ENCODE assay signal across 9 mouse cellular contexts in the genomic region with DNA sequence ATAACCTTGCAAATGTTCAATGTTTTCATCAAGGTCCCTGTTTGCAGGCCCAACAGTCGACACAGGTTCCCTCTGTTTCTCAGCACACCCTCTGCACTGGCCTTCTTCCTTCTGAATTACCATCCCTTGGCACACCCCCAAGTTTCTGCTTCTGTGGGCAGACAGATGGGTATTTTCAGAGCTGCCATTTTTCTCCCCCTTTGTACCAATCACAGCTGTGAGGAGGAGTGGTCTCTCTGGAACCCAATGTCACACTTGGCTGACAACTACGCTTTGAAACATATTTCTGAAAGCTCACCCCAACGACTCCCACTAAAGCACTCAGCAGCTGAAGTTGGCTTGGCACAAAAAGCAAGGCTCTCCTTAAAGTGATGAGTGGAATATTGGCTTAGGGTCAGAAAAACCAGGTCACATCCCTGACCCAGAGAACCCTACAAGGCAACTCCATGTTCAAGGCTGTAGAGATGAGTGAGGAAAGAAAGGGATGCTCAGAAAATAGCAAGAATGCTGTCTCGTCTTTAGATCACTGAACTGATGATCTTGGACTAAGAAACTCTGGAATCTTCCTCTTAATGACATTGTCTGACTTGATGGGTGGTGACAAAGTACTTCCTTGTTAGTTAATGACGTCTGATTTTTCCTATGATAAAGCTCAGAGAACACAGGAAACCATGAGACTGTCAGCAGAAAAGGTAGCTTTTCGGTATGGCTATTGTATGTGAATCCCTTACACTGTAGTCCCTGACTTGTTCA. TPM values are rescaled to one million over a fixed set of nuclear protein-coding genes. Genes with fewer than 3 reads are reported as not detected.
DNase-seq lines count a peak whose midpoint lies in the region; ATAC-seq and TF ChIP-seq lines count a peak whose summit lies in the region.
"Had no signal": no experiment of that assay in that cellular context is flagged by ENCODE, and none has a peak within 500 bp of the region (broad histone marks: within the 10 kb centered on the region; RNA-seq: fewer than 3 reads in every experiment).

No protein-coding gene starts in this region.

- no peak for TF ChIP-seq CTCF in heart, adult 2 months (IDR thresholded peaks at IDR 0.05)
- TF ChIP-seq CTCF in liver, postnatal 0 days (IDR thresholded peaks at IDR 0.05; ENCODE audit: low read depth) = no peak

- no peak overlapping the region for H3K4me3 ChIP-seq in heart, adult 2 months
- H3K4me3 ChIP-seq in neural tube, embryonic 13.5 days = no peak overlapping the region
- no peak overlapping the region for H3K4me3 ChIP-seq in liver, postnatal 0 days (ENCODE audit: low read depth, low read length)
- H3K4me3 ChIP-seq: heart, embryonic 15.5 days had no signal

- no peak for TF ChIP-seq EP300 in heart, adult 2 months (IDR thresholded peaks at IDR 0.05; ENCODE audit: insufficient read depth, low read depth, low read length)
- TF ChIP-seq EP300 in liver, postnatal 0 days (IDR thresholded peaks at IDR 0.05; ENCODE audit: low read depth) = no peak

- H3K27ac ChIP-seq in heart, adult 2 months = no peak overlapping the region
- H3K27ac ChIP-seq in neural tube, embryonic 13.5 days (replicated peaks) = no peak overlapping the region
- no peak overlapping the region for H3K27ac ChIP-seq in liver, postnatal 0 days (ENCODE audit: low read depth)
- H3K27ac ChIP-seq: heart, embryonic 15.5 days had no signal

- H3K27me3 ChIP-seq in heart, adult 2 months (ENCODE audit: control insufficient read depth, insufficient read depth, low read length) = no peaks in the 10 kb centered on the region
- H3K27me3 ChIP-seq in neural tube, embryonic 13.5 days = no peaks in the 10 kb centered on the region
- H3K27me3 ChIP-seq in liver, postnatal 0 days (ENCODE audit: insufficient read depth, low read length) = no peaks in the 10 kb centered on the region
- H3K27me3 ChIP-seq: heart, embryonic 15.5 days had no signal

- intact Hi-C loops in heart, adult 2 months (cut with DNase I) = no loop called here
- intact Hi-C loops in gastrocnemius, postnatal 36 days (cut with DNase I) = no loop called here

- no peaks in the 10 kb centered on the region; the same call in 1 of the 2 replicates for H3K4me1 ChIP-seq in heart, adult 2 months (ENCODE audit: control insufficient read depth, insufficient read depth, low read length)
- H3K4me1 ChIP-seq in neural tube, embryonic 13.5 days (replicated peaks) = peaks cover 6% of the 10 kb centered on the region
- no peaks in the 10 kb centered on the region for H3K4me1 ChIP-seq in liver, postnatal 0 days (ENCODE audit: insufficient read depth)
- H3K4me1 ChIP-seq: heart, embryonic 15.5 days had no signal

- peak; percentile 9 for DNase-seq in heart, postnatal 4 days
- DNase-seq in heart, adult 2 months = no peak
- peak; percentile 29 for DNase-seq in adrenal gland, postnatal 14 days
- peak; percentile 68 for DNase-seq in layer of hippocampus, adult 11-12 months (ENCODE audit: low spot score)
- DNase-seq in gastrocnemius, postnatal 36 days = no peak
- DNase-seq in liver, postnatal 0 days = no peak
- no peak for DNase-seq in embryo, embryonic 10 days (ENCODE audit: low spot score)

- no peak for TF ChIP-seq POLR2A in heart, adult 2 months (IDR thresholded peaks at IDR 0.05; ENCODE audit: insufficient read depth, low read depth, low read length)

- no peaks in the 10 kb centered on the region for H3K9me3 ChIP-seq in neural tube, embryonic 13.5 days
- H3K9me3 ChIP-seq in liver, postnatal 0 days (ENCODE audit: low read length) = no peaks in the 10 kb centered on the region
- H3K9me3 ChIP-seq: heart, embryonic 15.5 days had no signal

- H3K36me3 ChIP-seq in heart, adult 2 months (ENCODE audit: control insufficient read depth, insufficient read depth, low read length) = no peaks in the 10 kb centered on the region
- H3K36me3 ChIP-seq in neural tube, embryonic 13.5 days = no peaks in the 10 kb centered on the region
- H3K36me3 ChIP-seq in liver, postnatal 0 days (replicated peaks; ENCODE audit: insufficient read depth, low read length) = no peaks in the 10 kb centered on the region
- H3K36me3 ChIP-seq: heart, embryonic 15.5 days had no signal

- WGBS in heart, adult 2 months = 45% methylated on average over 6 of the region's 6 CpGs
- WGBS in neural tube, embryonic 13.5 days = 64% methylated on average over 6 of the region's 6 CpGs
- 52% methylated on average over 6 of the region's 6 CpGs for WGBS in liver, postnatal 0 days (ENCODE audit: insufficient replicate concordance)

- peak; percentile 89 for ATAC-seq in neural tube, embryonic 13.5 days (ENCODE audit: low read depth)
- no peak for ATAC-seq in liver, postnatal 0 days

- no peak overlapping the region for H3K4me2 ChIP-seq in neural tube, embryonic 13.5 days
- H3K4me2 ChIP-seq in liver, postnatal 0 days (ENCODE audit: low read depth, low read length) = no peak overlapping the region
- H3K4me2 ChIP-seq: heart, embryonic 15.5 days had no signal

- H3K9ac ChIP-seq in heart, adult 2 months (ENCODE audit: low read depth, low read length) = no peak overlapping the region
- no peak overlapping the region for H3K9ac ChIP-seq in neural tube, embryonic 13.5 days
- H3K9ac ChIP-seq in liver, postnatal 0 days (replicated peaks) = no peak overlapping the region
- H3K9ac ChIP-seq: heart, embryonic 15.5 days had no signal

- H3K79me2 ChIP-seq in heart, adult 2 months (replicated peaks; ENCODE audit: control insufficient read depth, insufficient read depth, low read length) = no peaks in the 10 kb centered on the region

RNA-seq across cellular contexts. Expression of a gene that starts 31.7 kb away (rescaled TPM):
- 1 to 10 TPM; 3.2 to 4.2 TPM for total RNA-seq in heart, postnatal 4 days (2021)
- total RNA-seq in heart, adult 2 months (2021) = 1 to 10 TPM; 1.0 to 1.4 TPM
- 0.51 and 0.88 TPM in 2 replicates for polyA plus RNA-seq in heart, adult 2 months (2012; rRNA removed)
- 2.1 and 2.7 TPM in 2 replicates for total RNA-seq in adrenal gland, postnatal 14 days (2021)
- 8.2 and 9.7 TPM in 2 replicates for polyA plus RNA-seq in neural tube, embryonic 13.5 days (2015; fragmentation: Nextera tagmentation; extraction: Ambion mirVana)
- under 1 TPM; 0.36 to 0.79 TPM for total RNA-seq in gastrocnemius, postnatal 36 days (2021)
- polyA plus RNA-seq in liver, postnatal 0 days (2015; fragmentation: Nextera tagmentation; extraction: Ambion mirVana) = 0.13 and 0.19 TPM in 2 replicates

Comparison
In these comparisons a context has a peak if more than half of its experiments do, and no peak if none do; other contexts are left out.
1. DNase-seq: peak in heart, postnatal 4 days (single experiment), adrenal gland, postnatal 14 days (single experiment) and layer of hippocampus, adult 11-12 months (single experiment); none in heart, adult 2 months (0 of 2), gastrocnemius, postnatal 36 days (0 of 2), liver, postnatal 0 days (single experiment) and embryo, embryonic 10 days (single experiment).